In genomic region chr5:144918204-144918603, GRCm38 (mm10) we compare ENCODE assay signal across 23 mouse cellular contexts.
"Had no signal": no experiment of that assay in that cellular context is flagged by ENCODE, and none has a peak within 500 bp of the region (broad histone marks: within the 10 kb centered on the region; RNA-seq: fewer than 3 reads in every experiment).

No protein-coding gene starts in this region.

- H3K9ac ChIP-seq: forebrain, embryonic 15.5 days; forebrain, postnatal 0 days; heart, embryonic 12.5 days; hindbrain, embryonic 12.5 days; hindbrain, embryonic 14.5 days; intestine, embryonic 15.5 days; limb, embryonic 12.5 days had no signal

- H3K9me3 ChIP-seq: forebrain, embryonic 15.5 days; heart, embryonic 10.5 days; heart, embryonic 12.5 days; hindbrain, embryonic 10.5 days; hindbrain, embryonic 12.5 days; intestine, embryonic 15.5 days; limb, embryonic 10.5 days; limb, embryonic 12.5 days had no signal

- ATAC-seq: forebrain, embryonic 15.5 days; forebrain, postnatal 0 days; hindbrain, embryonic 16.5 days; inflammation-experienced regulatory T-cells, adult 6 months; intestine, embryonic 15.5 days; intestine, postnatal 0 days had no signal

- H3K4me2 ChIP-seq: forebrain, embryonic 15.5 days; heart, embryonic 12.5 days; hindbrain, embryonic 12.5 days; hindbrain, embryonic 14.5 days; intestine, embryonic 15.5 days; limb, embryonic 12.5 days had no signal

- H3K36me3 ChIP-seq: forebrain, embryonic 15.5 days; heart, embryonic 10.5 days; heart, embryonic 12.5 days; hindbrain, embryonic 10.5 days; hindbrain, embryonic 12.5 days; intestine, embryonic 15.5 days; limb, embryonic 10.5 days; limb, embryonic 12.5 days had no signal

- H3K27ac ChIP-seq: forebrain, embryonic 15.5 days; heart, embryonic 10.5 days; hindbrain, embryonic 10.5 days; hindbrain, embryonic 12.5 days; hindbrain, embryonic 14.5 days; intestine, embryonic 15.5 days; limb, embryonic 10.5 days; limb, embryonic 12.5 days had no signal

- H3K4me3 ChIP-seq: forebrain, embryonic 15.5 days; heart, embryonic 10.5 days; heart, embryonic 12.5 days; hindbrain, embryonic 10.5 days; hindbrain, embryonic 12.5 days; intestine, embryonic 15.5 days; layer of hippocampus, adult 2 months; limb, embryonic 10.5 days; limb, embryonic 12.5 days had no signal

- DNase-seq: forebrain, postnatal 0 days; gastrocnemius, postnatal 25 days; heart, adult 18-20 months; heart, postnatal 10 days; heart, postnatal 4 days; kidney, adult 18-20 months; kidney, adult 8-10 months; kidney, postnatal 10 days; kidney, postnatal 25 days; kidney, postnatal 4 days had no signal

- H3K27me3 ChIP-seq: forebrain, embryonic 15.5 days; heart, embryonic 12.5 days; hindbrain, embryonic 12.5 days; intestine, embryonic 15.5 days; limb, embryonic 12.5 days had no signal
